Mouse (Mus musculus) midbrain, embryonic 13.5 days (tissue): ENCODE results near the gene Iyd. TPM values are rescaled to one million over a fixed set of nuclear protein-coding genes. Genes with fewer than 3 reads are reported as not detected.

Experiments
- polyA plus RNA-seq: library from polyadenylated mRNA; unstranded; fragments of >200 nt; fragmentation: Nextera tagmentation; extraction: Ambion mirVana; gene quantifications from 2 replicates; pipeline ENCODE4 v1.2.1, GENCODE M21; 2015

The Iyd gene
- polyA plus RNA-seq, 1 experiment from 2014 or later, result 0.44 TPM

Other genes with a start within 250 kb of the Iyd start
- 18.2 and 22.3 TPM in 2 replicates for gene Ppp1r14c, start 174.2 kb upstream of the Iyd start, polyA plus RNA-seq
- gene Plekhg1, start 200.1 kb downstream of the Iyd start, polyA plus RNA-seq, result 9.1 and 11.8 TPM in 2 replicates